Mouse (Mus musculus) midbrain, embryonic 15.5 days (tissue): Measurements from ENCODE around the gene Abat. TPM values are rescaled to one million over a fixed set of nuclear protein-coding genes. Genes with fewer than 3 reads are reported as not detected.

Experiments
- ATAC-seq: fragments of 200-750 bp; cut with Nextera tagmentation; replicated peaks from 2 replicates; pipeline ENCODE4 v1.8.0; 2017; ENCODE audit warnings: moderate TSS enrichment
- H3K27ac ChIP-seq: fragments of 300-500 bp; sonication (generic); 2 replicates; pipeline ENCODE4 v1.5.1; 2015; ENCODE audit warnings: mild to moderate bottlenecking, inconsistent platforms
- H3K27me3 ChIP-seq: fragments of 300-500 bp; sonication (generic); replicated peaks from 2 replicates; pipeline ENCODE4 v1.6.1; 2015; ENCODE audit warnings: inconsistent platforms
- H3K36me3 ChIP-seq: fragments of 300-500 bp; sonication (generic); replicated peaks from 2 replicates; pipeline ENCODE4 v1.6.1; 2015; ENCODE audit warnings: inconsistent platforms
- H3K4me1 ChIP-seq: fragments of 300-500 bp; sonication (generic); 2 replicates; pipeline ENCODE4 v1.6.1; 2015; ENCODE audit warnings: inconsistent platforms
- H3K4me2 ChIP-seq: fragments of 300-500 bp; sonication (generic); 2 replicates; pipeline ENCODE4 v1.6.1; 2015; ENCODE audit warnings: inconsistent platforms, mild to moderate bottlenecking, moderate library complexity
- H3K4me3 ChIP-seq: fragments of 300-500 bp; sonication (generic); 2 replicates; pipeline ENCODE4 v1.5.1; 2015; ENCODE audit warnings: mild to moderate bottlenecking, inconsistent platforms
- H3K9ac ChIP-seq: fragments of 300-500 bp; sonication (generic); 2 replicates; pipeline ENCODE4 v1.6.1; 2015; ENCODE audit warnings: mild to moderate bottlenecking, inconsistent platforms
- H3K9me3 ChIP-seq: fragments of 300-500 bp; sonication (generic); 2 replicates; pipeline ENCODE4 v1.6.1; 2016; ENCODE audit warnings: inconsistent platforms
- WGBS: fragments of 180-500 bp; shearing (Covaris S2); methylation state at CpG from one replicate; pipeline ENCODE4 v1.1.7; 2015; ENCODE audit warnings: mixed read lengths; 5-methylcytosine and 5-hydroxymethylcytosine counted together
- polyA plus RNA-seq: library from polyadenylated mRNA; unstranded; fragments of >200 nt; fragmentation: Nextera tagmentation; extraction: Ambion mirVana; gene quantifications from 2 replicates; pipeline ENCODE4 v1.2.1, GENCODE M21; 2015

Gene Abat
- polyA plus RNA-seq, 1 experiment from 2014 or later, result 69.4 TPM

GRCm38 (mm10) chr16:8514180-8514579, 951 bp downstream of the Abat start:
- 20% methylated on average over 4 of the region's 4 CpGs for WGBS
- no peak for ATAC-seq
- Histone ChIP-seq H3K36me3 (no peaks in the 10 kb centered on the region), H3K9ac (peak overlapping the region; percentile 57), H3K4me1 (peaks cover 23% of the 10 kb centered on the region), H3K4me2 (peak overlapping the region; percentile 74), H3K4me3 (peak overlapping the region; percentile 68), H3K27me3 (no peaks in the 10 kb centered on the region), H3K27ac (peak overlapping the region; percentile 72; the same call in 1 of the 2 replicates), H3K9me3 (no peaks in the 10 kb centered on the region)

DNA sequence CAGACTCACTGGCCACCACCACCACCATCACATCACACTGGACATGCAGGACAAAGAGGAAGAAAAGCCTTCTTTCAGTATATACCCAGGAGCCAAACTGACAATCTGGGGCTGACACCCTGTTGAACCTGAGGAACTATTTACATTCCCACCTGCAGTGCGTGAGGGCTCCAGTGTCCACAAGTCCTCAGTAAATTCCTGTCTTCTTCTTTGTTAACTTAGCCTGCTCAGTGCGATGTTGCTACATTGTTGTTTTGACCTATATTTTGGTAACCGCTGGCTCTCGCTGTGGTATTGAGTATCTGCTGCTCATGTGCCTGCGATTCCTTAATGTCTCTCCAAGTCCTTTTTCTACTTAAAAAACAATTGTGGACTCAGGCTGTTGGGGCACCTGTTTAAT, 7.3 kb downstream of the Abat start:
- Histone ChIP-seq H3K9ac (no peak overlapping the region), H3K4me1 (peaks cover 26% of the 10 kb centered on the region), H3K4me3 (no peak overlapping the region), H3K27me3 (no peaks in the 10 kb centered on the region), H3K4me2 (no peak overlapping the region), H3K36me3 (no peaks in the 10 kb centered on the region), H3K9me3 (no peaks in the 10 kb centered on the region), H3K27ac (no peak overlapping the region)
- WGBS, result 75% methylated on average over 5 of the region's 5 CpGs
- no peak for ATAC-seq

DNA sequence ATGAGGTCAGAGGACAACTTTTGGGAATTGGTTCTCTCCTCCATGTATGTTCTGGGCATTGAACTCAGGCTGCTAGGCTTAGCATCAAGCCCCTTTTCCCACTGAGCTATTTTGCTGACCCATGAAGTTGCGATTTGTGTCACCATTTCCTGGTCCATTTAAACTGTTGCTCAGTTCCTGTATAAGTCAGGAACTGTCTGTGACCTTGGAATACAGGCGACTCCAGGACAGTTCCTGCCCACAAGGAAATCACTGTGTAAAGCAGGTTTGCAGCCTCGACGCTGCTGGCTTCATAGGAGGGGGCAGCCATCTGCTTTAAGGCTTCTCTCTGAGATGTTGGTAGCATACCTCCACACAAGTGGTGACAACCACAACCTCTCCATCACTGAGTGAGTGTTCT, 8.1 kb downstream of the Abat start:
- Histone ChIP-seq H3K27ac (no peak overlapping the region), H3K27me3 (no peaks in the 10 kb centered on the region), H3K9me3 (no peaks in the 10 kb centered on the region), H3K9ac (no peak overlapping the region), H3K4me1 (peaks cover 26% of the 10 kb centered on the region), H3K4me3 (no peak overlapping the region), H3K4me2 (no peak overlapping the region), H3K36me3 (no peaks in the 10 kb centered on the region)
- ATAC-seq, result no peak
- 91% methylated on average over 4 of the region's 4 CpGs for WGBS

- H3K4me2 ChIP-seq, result no peak overlapping the region; the same call in 1 of the 2 replicates
These were observed 10.4 kb downstream of the Abat start for GRCm38 (mm10) chr16:8523480-8524144.

DNA sequence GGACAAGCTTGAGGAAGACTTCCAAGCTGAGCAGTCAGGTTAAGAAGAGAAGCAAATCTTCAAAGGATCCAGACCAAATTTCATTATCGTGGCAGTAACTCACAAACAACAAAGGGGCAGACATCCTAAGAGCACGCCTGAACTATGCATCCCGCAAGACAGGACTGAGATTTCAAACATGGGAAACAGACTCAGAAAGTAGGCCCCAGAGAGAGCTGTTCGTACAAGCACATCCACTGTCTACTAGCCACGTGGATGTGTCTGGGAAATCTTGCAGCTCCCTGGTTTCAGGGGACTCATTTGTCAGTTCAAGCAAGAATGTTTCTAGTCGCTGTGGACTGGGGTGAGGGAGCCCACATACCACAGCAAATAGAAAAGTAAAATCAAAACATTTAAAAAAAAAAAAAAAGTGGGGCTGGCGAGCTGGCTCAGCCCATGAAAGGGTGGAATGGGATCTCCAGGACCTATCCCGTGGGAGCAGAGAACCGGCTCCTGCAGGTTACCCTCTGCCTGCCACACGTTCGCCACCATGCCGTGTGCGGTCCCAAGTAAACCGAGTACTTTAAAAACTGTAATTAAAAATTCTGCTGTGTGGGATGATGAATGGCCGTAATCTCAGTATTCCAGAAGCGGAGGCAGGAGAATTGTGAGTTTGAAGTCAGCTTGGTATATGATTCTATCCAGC, 11.1 kb downstream of the Abat start:
- no peak overlapping the region; the same call in 1 of the 2 replicates for H3K4me2 ChIP-seq
- 49% methylated on average over 16 of the region's 16 CpGs for WGBS

More at GRCm38 (mm10) chr16:8523480-8524144, 10.4 kb downstream of the Abat start:
- ATAC-seq, result peak; percentile 92
- Histone ChIP-seq H3K4me3 (no peak overlapping the region), H3K27ac (peak overlapping the region; percentile 64), H3K9me3 (no peaks in the 10 kb centered on the region), H3K36me3 (no peaks in the 10 kb centered on the region), H3K9ac (no peak overlapping the region), H3K4me1 (peaks cover 19% of the 10 kb centered on the region), H3K27me3 (no peaks in the 10 kb centered on the region)
- 21% methylated on average over 11 of the region's 11 CpGs for WGBS

GRCm38 (mm10) chr16:8525293-8525692, 12.1 kb downstream of the Abat start:
- Histone ChIP-seq H3K27me3 (no peaks in the 10 kb centered on the region), H3K9ac (no peak overlapping the region), H3K9me3 (no peaks in the 10 kb centered on the region), H3K4me3 (no peak overlapping the region), H3K27ac (no peak overlapping the region), H3K36me3 (no peaks in the 10 kb centered on the region), H3K4me2 (no peak overlapping the region), H3K4me1 (peaks cover 19% of the 10 kb centered on the region)
- 71% methylated on average over 3 of the region's 3 CpGs for WGBS
- no peak for ATAC-seq

More for the DNA sequence above, 11.1 kb downstream of the Abat start:
- no peaks in the 10 kb centered on the region for H3K9me3 ChIP-seq
- peaks cover 19% of the 10 kb centered on the region for H3K4me1 ChIP-seq
- peak; percentile 60 for ATAC-seq
- no peaks in the 10 kb centered on the region for H3K36me3 ChIP-seq
- H3K9ac ChIP-seq, result no peak overlapping the region
- H3K27me3 ChIP-seq, result no peaks in the 10 kb centered on the region
- H3K4me3 ChIP-seq, result no peak overlapping the region
- H3K27ac ChIP-seq, result peak overlapping the region; percentile 64

DNA sequence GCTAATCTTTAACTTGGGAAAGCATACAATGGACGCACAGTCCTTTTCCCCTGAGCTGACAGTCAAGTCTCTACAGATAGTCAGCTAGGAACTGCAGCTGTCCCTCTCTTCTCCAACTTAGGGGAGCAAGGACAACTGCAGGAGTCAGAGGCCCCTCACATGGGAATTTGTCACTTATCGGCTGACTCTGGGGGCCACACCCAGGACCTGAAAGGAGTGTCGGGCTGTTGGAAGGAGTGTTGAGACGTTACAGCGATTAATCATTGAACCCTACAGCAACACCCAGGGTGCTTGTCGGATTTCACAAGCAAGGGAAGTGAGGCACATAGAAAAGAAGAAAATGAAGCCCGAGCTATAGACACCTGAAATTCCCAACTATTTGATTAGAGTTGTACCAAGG, 12.6 kb downstream of the Abat start:
- H3K9ac ChIP-seq, result no peak overlapping the region
- H3K9me3 ChIP-seq, result no peaks in the 10 kb centered on the region
- H3K4me1 ChIP-seq, result peaks cover 19% of the 10 kb centered on the region
- no peaks in the 10 kb centered on the region for H3K27me3 ChIP-seq
- ATAC-seq, result no peak
- H3K4me2 ChIP-seq, result no peak overlapping the region
- no peak overlapping the region for H3K27ac ChIP-seq
- H3K4me3 ChIP-seq, result no peak overlapping the region
- 84% methylated on average over 7 of the region's 7 CpGs for WGBS
- H3K36me3 ChIP-seq, result no peaks in the 10 kb centered on the region

DNA sequence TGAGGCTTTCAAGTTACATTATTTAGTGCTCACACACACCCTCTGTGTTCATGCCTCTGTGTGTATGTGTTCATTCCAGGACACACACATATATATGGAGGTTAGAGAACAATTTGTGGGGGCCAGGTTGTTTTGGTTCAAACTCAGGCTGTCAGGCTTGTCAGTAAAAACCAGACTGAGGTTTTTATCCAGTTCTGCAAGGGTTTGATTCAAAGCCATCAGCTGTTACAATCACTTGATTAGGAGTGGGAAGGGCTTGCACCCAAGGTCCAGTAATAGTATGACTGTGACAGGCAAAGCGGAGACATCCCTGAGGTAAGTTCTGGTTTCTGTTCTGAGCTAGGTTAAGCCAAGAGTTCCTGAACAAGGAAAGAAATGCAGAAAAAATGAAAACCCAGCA, 16.2 kb downstream of the Abat start:
- ATAC-seq, result no peak
- WGBS, result 91% methylated on average over 1 of the region's 1 CpGs
- peaks cover 3% of the 10 kb centered on the region for H3K4me1 ChIP-seq
- no peaks in the 10 kb centered on the region for H3K27me3 ChIP-seq
- no peak overlapping the region for H3K4me2 ChIP-seq
- H3K27ac ChIP-seq, result no peak overlapping the region
- H3K9me3 ChIP-seq, result no peaks in the 10 kb centered on the region
- no peak overlapping the region for H3K9ac ChIP-seq
- H3K36me3 ChIP-seq, result no peaks in the 10 kb centered on the region
- no peak overlapping the region for H3K4me3 ChIP-seq

GRCm38 (mm10) chr16:8530018-8530417, 16.8 kb downstream of the Abat start:
- Histone ChIP-seq H3K4me1 (no peaks in the 10 kb centered on the region), H3K9ac (no peak overlapping the region), H3K36me3 (no peaks in the 10 kb centered on the region), H3K4me2 (no peak overlapping the region), H3K27ac (no peak overlapping the region), H3K9me3 (no peaks in the 10 kb centered on the region), H3K4me3 (no peak overlapping the region), H3K27me3 (no peaks in the 10 kb centered on the region)
- 81% methylated on average over 14 of the region's 14 CpGs for WGBS
- no peak for ATAC-seq

DNA sequence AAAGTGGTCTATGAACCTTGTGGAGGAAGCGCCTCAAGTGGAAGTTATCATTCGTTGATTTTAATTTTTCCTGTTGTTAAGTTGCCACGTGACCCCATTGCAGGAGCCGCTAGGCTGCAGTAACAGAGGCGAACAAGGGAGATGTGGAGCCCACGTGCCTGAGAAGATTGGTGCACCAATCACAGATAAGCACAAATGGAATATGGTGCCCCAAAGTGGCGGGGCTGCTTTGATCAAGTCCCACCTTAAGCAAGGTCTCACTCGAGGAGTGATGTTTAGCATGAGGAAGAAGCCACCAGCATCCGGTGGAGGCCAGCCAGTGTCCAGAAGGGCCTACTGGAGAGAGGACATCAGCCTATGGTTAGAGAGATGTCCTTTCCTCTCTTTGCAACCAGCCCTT, 19.2 kb downstream of the Abat start:
- Histone ChIP-seq H3K36me3 (no peaks in the 10 kb centered on the region), H3K27me3 (no peaks in the 10 kb centered on the region), H3K9ac (no peak overlapping the region), H3K4me1 (no peaks in the 10 kb centered on the region), H3K4me2 (no peak overlapping the region), H3K27ac (no peak overlapping the region), H3K9me3 (no peaks in the 10 kb centered on the region), H3K4me3 (no peak overlapping the region)
- no peak for ATAC-seq
- 97% methylated on average over 9 of the region's 9 CpGs for WGBS

DNA sequence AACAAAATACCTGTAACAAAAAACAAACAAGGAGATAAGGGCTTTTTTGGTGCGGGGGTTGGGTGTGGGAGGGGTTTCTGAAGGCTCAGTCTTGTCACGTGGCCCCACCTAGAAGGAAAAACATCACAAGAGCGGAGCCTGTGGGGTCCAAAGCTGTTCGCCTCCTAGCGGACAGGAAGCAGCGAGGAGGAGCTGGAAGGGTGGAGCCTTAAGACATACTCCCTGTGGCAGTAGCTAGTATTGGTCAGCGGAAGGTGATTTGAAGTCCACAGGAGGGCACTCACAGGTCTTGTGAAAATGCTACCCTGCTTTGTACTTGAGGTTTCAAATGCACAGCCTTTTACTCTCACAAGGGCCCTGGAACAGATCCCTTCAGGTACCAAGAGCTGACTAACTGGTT, 19.7 kb downstream of the Abat start:
- no peak for ATAC-seq
- no peak overlapping the region for H3K27ac ChIP-seq
- H3K4me1 ChIP-seq, result no peaks in the 10 kb centered on the region
- 74% methylated on average over 7 of the region's 7 CpGs for WGBS
- H3K4me3 ChIP-seq, result no peak overlapping the region
- no peaks in the 10 kb centered on the region for H3K36me3 ChIP-seq
- no peaks in the 10 kb centered on the region for H3K27me3 ChIP-seq
- H3K4me2 ChIP-seq, result no peak overlapping the region
- H3K9ac ChIP-seq, result no peak overlapping the region
- H3K9me3 ChIP-seq, result no peaks in the 10 kb centered on the region

DNA sequence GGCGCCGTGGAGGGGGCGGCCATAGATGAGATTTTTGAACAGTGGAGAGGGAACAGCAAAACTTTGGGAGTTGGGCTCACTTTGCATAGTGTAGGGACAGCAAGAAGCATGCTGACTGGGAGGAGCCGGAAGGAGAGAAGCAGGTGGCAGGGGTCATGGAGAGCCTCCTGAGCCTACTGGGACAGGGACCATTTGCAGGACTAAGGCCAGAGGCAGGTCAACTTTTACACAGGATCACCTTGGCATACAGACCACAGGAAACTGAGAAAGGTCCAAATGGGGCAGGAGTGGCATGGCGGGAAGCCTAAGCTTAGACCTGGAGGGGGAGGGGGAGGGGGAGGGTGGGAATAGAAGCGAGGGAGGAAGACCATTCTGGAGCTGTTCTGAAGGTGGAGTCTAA, 20.2 kb downstream of the Abat start:
- Histone ChIP-seq H3K9ac (no peak overlapping the region), H3K4me1 (peaks cover 1% of the 10 kb centered on the region), H3K27me3 (no peaks in the 10 kb centered on the region), H3K36me3 (no peaks in the 10 kb centered on the region), H3K4me2 (no peak overlapping the region), H3K4me3 (no peak overlapping the region), H3K9me3 (no peaks in the 10 kb centered on the region), H3K27ac (no peak overlapping the region)
- 89% methylated on average over 6 of the region's 6 CpGs for WGBS
- no peak for ATAC-seq
